Mouse (Mus musculus): ENCODE data around the gene Mob3c.

Gene Mob3c

GRCm38 (mm10) chr4:115827888-115828571 lies at the start of gene Mob3c:
Gene Mob3c (plus strand): TSS chr4:115828092.
- DNase-seq, result peak; percentile 57

GRCm38 (mm10) chr4:115780269-115780668 lies 47.6 kb upstream of the Mob3c start:
- DNase-seq, result no peak

- no peak for DNase-seq
Measured at GRCm38 (mm10) chr4:115780918-115781317, 47.0 kb upstream of the Mob3c start, which contains the start of gene Tex38. Gene Tex38 (minus strand): TSS chr4:115781018.

- no peak for DNase-seq
Measured at GRCm38 (mm10) chr4:115782026-115782805, 45.7 kb upstream of the Mob3c start.

- DNase-seq, result peak; percentile 84
Measured at GRCm38 (mm10) chr4:115784769-115785510, 43.0 kb upstream of the Mob3c start, which contains the start of gene Atpaf1. Gene Atpaf1 (plus strand): TSS chr4:115784812.

- no peak for DNase-seq
Measured at GRCm38 (mm10) chr4:115785511-115786034, 42.3 kb upstream of the Mob3c start.

GRCm38 (mm10) chr4:115790864-115791263 lies 37.0 kb upstream of the Mob3c start:
- no peak for DNase-seq

GRCm38 (mm10) chr4:115795360-115795759 lies 32.5 kb upstream of the Mob3c start:
- no peak for DNase-seq

- no peak for DNase-seq
Measured at GRCm38 (mm10) chr4:115799981-115800380, 27.9 kb upstream of the Mob3c start.

- DNase-seq, result no peak
Measured at GRCm38 (mm10) chr4:115812326-115812725, 15.6 kb upstream of the Mob3c start.

GRCm38 (mm10) chr4:115815606-115816005 lies 12.3 kb upstream of the Mob3c start:
- no peak for DNase-seq

GRCm38 (mm10) chr4:115820199-115820598 lies 7.7 kb upstream of the Mob3c start:
- DNase-seq, result no peak

- DNase-seq, result no peak
Measured at GRCm38 (mm10) chr4:115820944-115821343, 6.9 kb upstream of the Mob3c start.

GRCm38 (mm10) chr4:115821431-115821830 lies 6.5 kb upstream of the Mob3c start:
- no peak for DNase-seq

- DNase-seq, result no peak
Measured at GRCm38 (mm10) chr4:115821928-115822327, 6.0 kb upstream of the Mob3c start.

GRCm38 (mm10) chr4:115824178-115824577 lies 3.7 kb upstream of the Mob3c start:
- DNase-seq, result no peak

- DNase-seq, result no peak
Measured at GRCm38 (mm10) chr4:115825271-115825670, 2.6 kb upstream of the Mob3c start.

GRCm38 (mm10) chr4:115827066-115827465 lies 826 bp upstream of the Mob3c start:
- DNase-seq, result no peak

GRCm38 (mm10) chr4:115827535-115827887 lies 381 bp upstream of the Mob3c start:
- no peak for DNase-seq

GRCm38 (mm10) chr4:115828572-115828902 lies 645 bp downstream of the Mob3c start:
- DNase-seq, result no peak

GRCm38 (mm10) chr4:115830491-115830890 lies 2.6 kb downstream of the Mob3c start:
- DNase-seq, result no peak

GRCm38 (mm10) chr4:115831221-115831620 lies 3.3 kb downstream of the Mob3c start:
- DNase-seq, result no peak

GRCm38 (mm10) chr4:115832040-115832439 lies 4.1 kb downstream of the Mob3c start:
- no peak for DNase-seq
